Mouse (Mus musculus) lung, embryonic 14.5 days (tissue): Measurements from ENCODE around the gene Fam168b. TPM values are rescaled to one million over a fixed set of nuclear protein-coding genes. Genes with fewer than 3 reads are reported as not detected.

Source experiments
- ATAC-seq: fragments of 200-750 bp; cut with Nextera tagmentation; 2 replicates; pipeline ENCODE4 v1.8.0; 2017; ENCODE audit warnings: mild to moderate bottlenecking, moderate TSS enrichment, moderate library complexity; ENCODE audit not compliant: insufficient read depth
- DNase-seq: peaks from one replicate; pipeline ENCODE4 v3.0.0-alpha.2; 2015
- H3K27ac ChIP-seq: fragments of 300-500 bp; sonication (generic); 2 replicates; pipeline ENCODE4 v1.5.1; 2014; ENCODE audit warnings: low read depth, mild to moderate bottlenecking, moderate library complexity
- H3K27me3 ChIP-seq: fragments of 300-500 bp; sonication (generic); 2 replicates; pipeline ENCODE4 v1.6.1; 2014; ENCODE audit warnings: low read length, control low read depth; ENCODE audit not compliant: insufficient read depth
- H3K36me3 ChIP-seq: fragments of 300-500 bp; sonication (generic); 2 replicates; pipeline ENCODE4 v1.6.1; 2014; ENCODE audit warnings: control low read depth; ENCODE audit not compliant: insufficient read depth
- H3K4me1 ChIP-seq: fragments of 300-500 bp; sonication (generic); 2 replicates; pipeline ENCODE4 v1.6.1; 2014; ENCODE audit warnings: antibody characterized with exemption, control low read depth; ENCODE audit not compliant: insufficient read depth
- H3K4me2 ChIP-seq: fragments of 300-500 bp; sonication (generic); 2 replicates; pipeline ENCODE4 v1.6.1; 2014; ENCODE audit warnings: mild to moderate bottlenecking
- H3K4me3 ChIP-seq: fragments of 300-500 bp; sonication (generic); 2 replicates; pipeline ENCODE4 v1.5.1; 2014; ENCODE audit warnings: low read depth, low read length
- H3K9ac ChIP-seq: fragments of 300-500 bp; sonication (generic); 2 replicates; pipeline ENCODE4 v1.6.1; 2014
- H3K9me3 ChIP-seq: fragments of 300-500 bp; sonication (generic); 2 replicates; pipeline ENCODE4 v1.6.1; 2016; ENCODE audit warnings: low read depth, low read length, control low read depth
- CTCF ChIP-seq: IDR thresholded peaks from 2 replicates; pipeline ENCODE4 v1.5.1; 2016; ENCODE audit warnings: antibody characterized with exemption, low read depth
- WGBS: fragments of 180-500 bp; shearing (Covaris S2); extraction: QIAGEN DNeasy Blood & Tissue Kit; methylation state at CpG from one replicate; pipeline ENCODE4 v1.1.7; 2014; 5-methylcytosine and 5-hydroxymethylcytosine counted together
- polyA plus RNA-seq: library from polyadenylated mRNA; unstranded; fragments of >200 nt; fragmentation: Nextera tagmentation; extraction: Ambion mirVana; gene quantifications from 2 replicates; pipeline ENCODE4 v1.2.1, GENCODE M21; 2014

Gene Fam168b
- polyA plus RNA-seq, 1 experiment from 2014 or later, result 86.0 TPM

GRCm38 (mm10) chr1:34839241-34839640, 3.6 kb downstream of the Fam168b start:
- Histone ChIP-seq H3K4me3 (no peak overlapping the region), H3K27ac (no peak overlapping the region), H3K27me3 (no peaks in the 10 kb centered on the region), H3K9me3 (no peaks in the 10 kb centered on the region), H3K9ac (no peak overlapping the region), H3K4me2 (peak overlapping the region; percentile 27; the same call in 1 of the 2 replicates), H3K4me1 (peaks cover 17% of the 10 kb centered on the region), H3K36me3 (peaks cover 21% of the 10 kb centered on the region)
- 45% methylated on average over 12 of the region's 12 CpGs for WGBS
- no peak for ATAC-seq
- no peak for TF ChIP-seq CTCF
- DNase-seq, result no peak

GRCm38 (mm10) chr1:34837951-34838689, 4.7 kb downstream of the Fam168b start:
- H3K4me1 ChIP-seq, result peaks cover 17% of the 10 kb centered on the region
- peaks cover 32% of the 10 kb centered on the region for H3K36me3 ChIP-seq
- H3K9ac ChIP-seq, result no peak overlapping the region
- H3K27ac ChIP-seq, result no peak overlapping the region
- no peak overlapping the region for H3K4me3 ChIP-seq
- no peak for DNase-seq
- no peak for TF ChIP-seq CTCF
- no peaks in the 10 kb centered on the region for H3K9me3 ChIP-seq
- WGBS, result 63% methylated on average over 6 of the region's 6 CpGs
- no peak for ATAC-seq
- no peaks in the 10 kb centered on the region for H3K27me3 ChIP-seq
- no peak overlapping the region for H3K4me2 ChIP-seq

- H3K27ac ChIP-seq, result no peak overlapping the region
- H3K4me1 ChIP-seq, result peaks cover 10% of the 10 kb centered on the region
- DNase-seq, result no peak
- no peak overlapping the region for H3K4me2 ChIP-seq
- H3K9me3 ChIP-seq, result no peaks in the 10 kb centered on the region
- WGBS, result 66% methylated on average over 2 of the region's 2 CpGs
- ATAC-seq, result no peak
- H3K4me3 ChIP-seq, result no peak overlapping the region
- no peak for TF ChIP-seq CTCF
- no peaks in the 10 kb centered on the region for H3K27me3 ChIP-seq
- peaks cover 50% of the 10 kb centered on the region for H3K36me3 ChIP-seq
- H3K9ac ChIP-seq, result no peak overlapping the region
Observed at GRCm38 (mm10) chr1:34834904-34835303, 8.0 kb downstream of the Fam168b start.

GRCm38 (mm10) chr1:34831381-34831780, 11.5 kb downstream of the Fam168b start:
- no peak overlapping the region for H3K9ac ChIP-seq
- DNase-seq (no peak), ATAC-seq (no peak)
- no peak overlapping the region for H3K27ac ChIP-seq
- H3K27me3 ChIP-seq, result no peaks in the 10 kb centered on the region
- no peak overlapping the region for H3K4me3 ChIP-seq
- no peak overlapping the region for H3K4me2 ChIP-seq
- no peaks in the 10 kb centered on the region for H3K4me1 ChIP-seq
- no peak for TF ChIP-seq CTCF
- WGBS, result 65% methylated on average over 1 of the region's 1 CpGs
- no peaks in the 10 kb centered on the region for H3K9me3 ChIP-seq
- peaks cover 82% of the 10 kb centered on the region for H3K36me3 ChIP-seq

- no peaks in the 10 kb centered on the region for H3K9me3 ChIP-seq
- no peak overlapping the region for H3K4me2 ChIP-seq
- H3K27me3 ChIP-seq, result no peaks in the 10 kb centered on the region
- peaks cover 82% of the 10 kb centered on the region for H3K36me3 ChIP-seq
- H3K9ac ChIP-seq, result no peak overlapping the region
- no peak overlapping the region for H3K4me3 ChIP-seq
- H3K27ac ChIP-seq, result no peak overlapping the region
- DNase-seq (no peak), ATAC-seq (no peak)
- H3K4me1 ChIP-seq, result no peaks in the 10 kb centered on the region
- WGBS, result 68% methylated on average over 2 of the region's 2 CpGs
- no peak for TF ChIP-seq CTCF
Observed at GRCm38 (mm10) chr1:34830934-34831333, 11.9 kb downstream of the Fam168b start.

GRCm38 (mm10) chr1:34828528-34829294, 14.2 kb downstream of the Fam168b start:
- Histone ChIP-seq H3K4me1 (no peaks in the 10 kb centered on the region), H3K9ac (no peak overlapping the region), H3K4me2 (no peak overlapping the region), H3K4me3 (no peak overlapping the region), H3K9me3 (no peaks in the 10 kb centered on the region), H3K27me3 (no peaks in the 10 kb centered on the region), H3K36me3 (peaks cover 82% of the 10 kb centered on the region), H3K27ac (no peak overlapping the region)
- DNase-seq (no peak), ATAC-seq (no peak)
- TF ChIP-seq CTCF, result no peak
- 89% methylated on average over 5 of the region's 5 CpGs for WGBS

- no peak overlapping the region for H3K4me2 ChIP-seq
- TF ChIP-seq CTCF, result no peak
- ATAC-seq (no peak), DNase-seq (no peak)
- no peaks in the 10 kb centered on the region for H3K4me1 ChIP-seq
- 76% methylated on average over 7 of the region's 7 CpGs for WGBS
- H3K36me3 ChIP-seq, result peaks cover 84% of the 10 kb centered on the region
- no peak overlapping the region for H3K9ac ChIP-seq
- H3K27me3 ChIP-seq, result no peaks in the 10 kb centered on the region
- no peak overlapping the region for H3K27ac ChIP-seq
- H3K9me3 ChIP-seq, result no peaks in the 10 kb centered on the region
- no peak overlapping the region for H3K4me3 ChIP-seq
Observed at GRCm38 (mm10) chr1:34827900-34828299, 15.0 kb downstream of the Fam168b start.
